Mouse (Mus musculus) C2C12 (cell line): Measurements from ENCODE around the gene Pik3r6. TPM values are rescaled to one million over a fixed set of nuclear protein-coding genes. Genes with fewer than 3 reads are reported as not detected.

Source experiments
- H3K27me3 ChIP-seq: one replicate; pipeline ENCODE4 v1.6.1; 2011; ENCODE audit not compliant: control insufficient read depth, insufficient read depth, insufficient read length
- H3K36me3 ChIP-seq: one replicate; pipeline ENCODE4 v1.6.1; 2011; ENCODE audit not compliant: control insufficient read depth, insufficient read depth
- H3K4me3 ChIP-seq: one replicate; pipeline ENCODE4 v1.5.1; 2011; ENCODE audit warnings: mild to moderate bottlenecking, control low read depth; ENCODE audit not compliant: poor library complexity, insufficient read depth, severe bottlenecking
- H3K79me2 ChIP-seq: one replicate; pipeline ENCODE4 v1.6.1; 2011; ENCODE audit not compliant: control insufficient read depth, insufficient read depth
- H3K79me3 ChIP-seq: one replicate; pipeline ENCODE4 v1.6.1; 2011; ENCODE audit warnings: low read depth, control low read depth
- H3ac ChIP-seq: one replicate; pipeline ENCODE3; 2011; ENCODE audit warnings: low read depth; ENCODE audit not compliant: control insufficient read depth, insufficient read length
- CEBPB ChIP-seq: IDR thresholded peaks from one replicate; pipeline ENCODE4 v1.6.1; 2011; ENCODE audit warnings: low read depth, mild to moderate bottlenecking, control low read depth, moderate library complexity
- CTCF ChIP-seq: IDR thresholded peaks from one replicate; pipeline ENCODE4 v1.5.1; 2011; ENCODE audit not compliant: control insufficient read depth, insufficient read depth, insufficient read length
- FOSL1 ChIP-seq: IDR thresholded peaks from one replicate; pipeline ENCODE4 v1.8.0; 2011; ENCODE audit warnings: mild to moderate bottlenecking, low read length; ENCODE audit not compliant: poor library complexity, insufficient read depth, severe bottlenecking
- MAX ChIP-seq: IDR thresholded peaks from one replicate; pipeline ENCODE4 v1.6.1; 2011; ENCODE audit warnings: mild to moderate bottlenecking, control low read depth
- MYOD1 ChIP-seq: IDR thresholded peaks from one replicate; pipeline ENCODE4 v1.6.1; 2011; ENCODE audit warnings: low read depth; ENCODE audit not compliant: control insufficient read depth, insufficient read length
- MYOG ChIP-seq: IDR thresholded peaks from one replicate; pipeline ENCODE4 v1.6.1; 2011; ENCODE audit not compliant: control insufficient read depth, insufficient read length; ENCODE audit errors: extremely low read depth
- USF1 ChIP-seq: IDR thresholded peaks from one replicate; pipeline ENCODE4 v1.6.1; 2011; ENCODE audit warnings: low read depth, mild to moderate bottlenecking, control low read depth, moderate library complexity
- polyA plus RNA-seq: library from polyadenylated mRNA; unstranded; fragments of >200 nt; fragmentation: generic; extraction: Trizol; gene quantifications from one replicate; pipeline ENCODE4 v1.2.1, GENCODE M21; 2012; ENCODE audit warnings: missing spikeins

Gene Pik3r6
- polyA plus RNA-seq, 1 experiment, result not detected

DNA sequence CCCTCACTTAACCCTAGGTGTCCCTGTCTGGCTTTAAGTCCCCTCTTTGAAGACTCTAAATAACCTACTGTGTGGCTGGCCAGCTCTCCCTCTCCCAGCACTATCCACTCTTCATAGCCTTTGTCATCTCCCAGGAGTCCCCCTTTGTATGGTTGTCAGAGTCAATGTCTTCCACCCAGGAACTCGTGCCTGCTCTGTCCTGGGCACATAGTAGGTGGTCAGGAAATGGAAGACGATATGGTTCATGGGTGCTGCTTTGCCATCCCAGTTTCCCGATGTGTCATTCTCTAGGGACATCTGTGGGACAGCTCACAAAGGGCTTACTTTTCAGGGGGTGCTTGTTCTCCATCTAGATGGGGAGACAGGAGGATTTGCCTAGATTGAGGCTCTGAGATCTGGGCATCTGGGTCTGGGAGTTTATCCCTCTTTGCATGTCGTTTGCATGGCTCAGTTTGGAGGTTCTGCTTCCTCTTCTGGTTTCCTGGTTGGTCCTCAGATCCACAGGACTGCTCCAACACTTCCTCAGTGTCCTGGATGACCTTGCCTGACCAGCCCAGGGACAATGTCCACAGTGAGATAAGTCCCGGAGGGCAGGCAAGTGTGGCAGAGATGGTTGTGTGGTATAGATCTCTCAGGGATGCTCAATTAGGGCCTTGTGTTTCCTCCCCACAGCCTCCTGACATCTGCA is 30.5 kb upstream of the Pik3r6 start:
- Histone ChIP-seq H3ac (no peak overlapping the region), H3K79me3 (no peaks in the 10 kb centered on the region), H3K79me2 (no peaks in the 10 kb centered on the region), H3K27me3 (no peaks in the 10 kb centered on the region), H3K36me3 (no peaks in the 10 kb centered on the region), H3K4me3 (no peak overlapping the region)
- TF ChIP-seq CTCF (no peak), MAX (no peak), MYOG (no peak), CEBPB (no peak), MYOD1 (no peak), USF1 (no peak), FOSL1 (no peak)

DNA sequence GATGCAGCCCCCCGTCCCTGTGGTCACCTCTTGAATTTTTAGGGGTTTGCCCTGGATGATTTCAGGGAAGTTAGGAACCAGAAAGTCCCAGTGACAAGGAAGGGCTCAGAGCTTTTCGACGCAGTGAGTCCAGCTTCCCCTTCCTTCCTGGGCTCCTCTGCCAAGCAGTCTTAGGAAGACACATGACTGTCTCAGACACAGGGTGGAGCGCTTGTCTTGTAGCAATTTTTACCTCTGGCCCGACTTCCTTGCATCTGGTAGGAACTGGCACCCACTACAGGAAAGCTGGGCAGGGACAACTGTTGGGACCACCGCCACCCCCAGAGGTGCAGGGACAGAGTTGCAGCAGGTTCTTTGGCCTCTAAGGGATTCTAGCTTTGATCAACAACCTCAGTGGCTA is 28.2 kb upstream of the Pik3r6 start:
- no peak overlapping the region for H3ac ChIP-seq
- no peak for TF ChIP-seq MYOD1
- no peak for TF ChIP-seq MYOG
- TF ChIP-seq FOSL1, result no peak
- no peaks in the 10 kb centered on the region for H3K79me3 ChIP-seq
- no peaks in the 10 kb centered on the region for H3K79me2 ChIP-seq
- no peak overlapping the region for H3K4me3 ChIP-seq
- no peaks in the 10 kb centered on the region for H3K36me3 ChIP-seq
- H3K27me3 ChIP-seq, result no peaks in the 10 kb centered on the region

DNA sequence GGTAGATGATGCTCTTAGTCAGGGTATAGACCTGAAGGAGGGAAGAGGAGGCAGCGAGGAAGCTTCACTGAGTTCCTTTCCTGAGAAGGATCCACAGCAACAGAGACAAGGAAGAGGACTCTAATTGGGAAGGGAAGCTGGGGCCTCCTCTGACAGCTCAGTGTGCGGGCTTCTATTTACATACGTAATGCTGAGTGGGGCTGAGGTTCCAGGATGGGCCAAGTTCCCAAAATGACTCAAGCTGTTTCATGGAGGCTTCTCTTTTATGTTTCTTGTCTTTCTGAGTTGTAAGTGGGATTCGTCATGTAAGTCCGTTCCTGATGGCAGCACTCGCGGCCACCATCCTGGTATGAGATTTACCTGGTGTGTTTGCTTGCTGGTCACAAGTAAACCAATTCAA is 27.1 kb upstream of the Pik3r6 start:
- Histone ChIP-seq H3K4me3 (no peak overlapping the region), H3K27me3 (no peaks in the 10 kb centered on the region), H3K79me3 (no peaks in the 10 kb centered on the region), H3ac (no peak overlapping the region), H3K36me3 (no peaks in the 10 kb centered on the region), H3K79me2 (no peaks in the 10 kb centered on the region)
- TF ChIP-seq CEBPB, result no peak
- no peak for TF ChIP-seq USF1
- TF ChIP-seq MYOD1, result no peak
- TF ChIP-seq MYOG, result no peak

DNA sequence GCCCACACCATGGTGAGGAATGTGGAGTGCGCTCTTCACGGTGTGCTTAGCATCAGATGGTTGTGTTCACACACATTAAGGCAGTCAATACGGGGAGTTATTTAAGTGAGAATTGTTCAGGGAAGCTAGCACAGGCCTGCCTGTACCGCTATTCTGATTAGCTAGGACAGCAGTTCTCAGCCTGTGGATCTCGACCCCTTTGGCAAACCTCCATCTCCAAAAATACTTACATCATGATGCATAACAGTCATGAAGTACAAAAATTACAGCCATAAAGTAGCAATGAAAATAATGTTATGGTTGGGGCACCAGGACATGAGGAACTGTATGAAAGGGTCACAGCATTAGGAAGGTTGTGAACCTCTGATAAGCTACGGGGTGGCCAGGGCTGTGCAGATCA is 25.2 kb upstream of the Pik3r6 start:
- Histone ChIP-seq H3K27me3 (no peaks in the 10 kb centered on the region), H3K79me2 (no peaks in the 10 kb centered on the region), H3K79me3 (no peaks in the 10 kb centered on the region), H3K36me3 (no peaks in the 10 kb centered on the region), H3ac (no peak overlapping the region), H3K4me3 (no peak overlapping the region)
- TF ChIP-seq CTCF (no peak), USF1 (no peak)

DNA sequence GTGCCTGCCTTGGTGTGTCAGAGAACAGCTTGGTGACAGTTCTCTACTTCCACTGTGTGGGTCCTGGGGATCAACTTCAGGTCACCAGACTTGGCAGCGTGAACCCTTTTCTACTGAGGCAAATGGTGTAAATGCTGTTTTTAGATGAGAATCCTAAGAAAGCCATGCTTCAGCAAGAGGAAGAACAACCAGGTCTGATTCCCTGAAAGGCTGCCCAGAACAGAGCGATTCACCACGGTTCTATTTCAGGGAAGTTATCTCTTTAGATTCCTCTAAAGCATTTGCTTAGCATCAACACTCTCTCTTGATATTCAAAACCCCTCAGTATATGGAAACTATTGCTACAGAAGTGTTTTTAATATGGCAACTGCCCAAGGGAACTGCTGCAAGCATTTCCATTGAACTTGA is 24.2 kb upstream of the Pik3r6 start:
- TF ChIP-seq MYOD1, result no peak
- TF ChIP-seq USF1, result no peak
- no peak for TF ChIP-seq FOSL1
- no peak for TF ChIP-seq MYOG
- no peaks in the 10 kb centered on the region for H3K36me3 ChIP-seq

DNA sequence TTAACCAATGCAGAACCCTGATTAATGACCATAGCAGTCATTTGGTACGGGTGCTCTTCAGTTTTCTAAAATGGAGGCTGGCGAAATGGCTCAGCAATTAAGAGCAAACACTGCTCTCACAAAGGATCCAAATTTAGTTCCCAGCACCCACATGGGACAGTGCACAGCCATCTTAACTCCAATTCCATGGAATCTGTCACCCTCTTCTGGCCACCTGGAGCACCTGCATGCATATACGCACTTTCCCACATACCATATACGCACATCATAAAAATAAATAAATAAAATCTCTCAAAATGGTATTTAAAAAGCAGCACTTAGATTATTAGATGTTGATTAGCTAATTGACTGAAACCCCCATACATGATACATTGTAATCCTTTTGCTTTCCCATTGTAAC is 22.2 kb upstream of the Pik3r6 start:
- Histone ChIP-seq H3ac (no peak overlapping the region), H3K27me3 (no peaks in the 10 kb centered on the region), H3K4me3 (no peak overlapping the region), H3K36me3 (no peaks in the 10 kb centered on the region), H3K79me2 (no peaks in the 10 kb centered on the region), H3K79me3 (no peaks in the 10 kb centered on the region)
- no peak for TF ChIP-seq USF1
- no peak for TF ChIP-seq MYOG
- TF ChIP-seq MYOD1, result no peak
- no peak for TF ChIP-seq MAX
- no peak for TF ChIP-seq CTCF
- TF ChIP-seq CEBPB, result no peak
- TF ChIP-seq FOSL1, result no peak

More for the DNA sequence above, 24.2 kb upstream of the Pik3r6 start:
- Histone ChIP-seq H3ac (no peak overlapping the region), H3K79me2 (no peaks in the 10 kb centered on the region), H3K4me3 (no peak overlapping the region), H3K27me3 (no peaks in the 10 kb centered on the region), H3K79me3 (no peaks in the 10 kb centered on the region)
